Mouse (Mus musculus) fibroblast of lung, adult 2 months (primary cell): Measurements from ENCODE around the gene Sox10.

Source experiments
- DNase-seq: peaks from one replicate; pipeline ENCODE4 v3.0.0-alpha.2; 2011; ENCODE audit warnings: low read depth

Gene Sox10

GRCm38 (mm10) chr15:79122546-79122945 lies 42.5 kb downstream of the Sox10 start:
- no peak for DNase-seq

- DNase-seq, result no peak
These were observed 42.9 kb downstream of the Sox10 start for GRCm38 (mm10) chr15:79122119-79122518.

GRCm38 (mm10) chr15:79119491-79119890 lies 45.5 kb downstream of the Sox10 start:
- no peak for DNase-seq

GRCm38 (mm10) chr15:79115276-79115675 lies 49.8 kb downstream of the Sox10 start:
- DNase-seq, result no peak

GRCm38 (mm10) chr15:79111774-79112173 lies 53.3 kb downstream of the Sox10 start:
- DNase-seq, result no peak

GRCm38 (mm10) chr15:79110528-79110927 lies 54.5 kb downstream of the Sox10 start:
- no peak for DNase-seq

GRCm38 (mm10) chr15:79110031-79110430 lies 55.0 kb downstream of the Sox10 start:
- no peak for DNase-seq

- no peak for DNase-seq
These were observed 55.6 kb downstream of the Sox10 start for GRCm38 (mm10) chr15:79109321-79109934.

GRCm38 (mm10) chr15:79108421-79109320 lies 56.4 kb downstream of the Sox10 start, which contains the start of gene Micall1:
TSS of gene Micall1 (plus strand) at chr15:79108898.
- DNase-seq, result peak; percentile 30

- peak; percentile 71 for DNase-seq
These were observed 57.1 kb downstream of the Sox10 start for GRCm38 (mm10) chr15:79107966-79108365.

GRCm38 (mm10) chr15:79105804-79106203 lies 59.2 kb downstream of the Sox10 start:
- no peak for DNase-seq
